Mouse (Mus musculus) heart, adult 11 months (tissue): ENCODE measurements around the gene Plk4.
"Not testable (repeated sequence)": the region's sequence is repeated elsewhere in the genome, so short reads cannot be mapped to it uniquely, and the experiment has no call there.

Source experiments
- DNase-seq: peaks from one replicate; pipeline ENCODE4 v3.0.0; 2022

The Plk4 gene

GRCm38 (mm10) chr3:40799530-40800372, at the start of gene Plk4:
Plk4 (plus strand) TSS chr3:40800019.
- DNase-seq, result peak; percentile 99

GRCm38 (mm10) chr3:40760746-40761145, 39.1 kb upstream of the Plk4 start:
- DNase-seq, result no peak

GRCm38 (mm10) chr3:40761312-40761711, 38.5 kb upstream of the Plk4 start:
- no peak for DNase-seq

- DNase-seq, result no peak
Measured at GRCm38 (mm10) chr3:40793783-40794182, 6.0 kb upstream of the Plk4 start.

GRCm38 (mm10) chr3:40798054-40798453, 1.8 kb upstream of the Plk4 start:
- no peak for DNase-seq

GRCm38 (mm10) chr3:40798500-40798899, 1.3 kb upstream of the Plk4 start:
- DNase-seq, result no peak

- no peak for DNase-seq
Measured at GRCm38 (mm10) chr3:40800373-40800823, 579 bp downstream of the Plk4 start.

GRCm38 (mm10) chr3:40806871-40807270, 7.1 kb downstream of the Plk4 start:
- no peak for DNase-seq

- DNase-seq, result peak; percentile 78
Measured at GRCm38 (mm10) chr3:40808686-40809085, 8.9 kb downstream of the Plk4 start.

- DNase-seq, result peak; percentile 55
Measured at GRCm38 (mm10) chr3:40809894-40810293, 10.1 kb downstream of the Plk4 start.

- DNase-seq, result no peak
Measured at GRCm38 (mm10) chr3:40813275-40813674, 13.5 kb downstream of the Plk4 start.

- peak; percentile 73 for DNase-seq
Measured at GRCm38 (mm10) chr3:40845521-40845920, 45.7 kb downstream of the Plk4 start.

GRCm38 (mm10) chr3:40846473-40846956, 46.7 kb downstream of the Plk4 start, which contains the start of gene Mfsd8:
Mfsd8 (minus strand) TSS chr3:40846886.
- DNase-seq, result peak; percentile 100

- not testable (repeated sequence) for DNase-seq
Measured at GRCm38 (mm10) chr3:40846957-40847017, 47.0 kb downstream of the Plk4 start, which contains the start of gene Abhd18. Abhd18 (plus strand) TSS chr3:40846970.

GRCm38 (mm10) chr3:40847018-40847417, 47.2 kb downstream of the Plk4 start:
- peak; percentile 97 for DNase-seq

GRCm38 (mm10) chr3:40847936-40848335, 48.1 kb downstream of the Plk4 start:
- not testable (repeated sequence) for DNase-seq

GRCm38 (mm10) chr3:40853123-40853738, 53.4 kb downstream of the Plk4 start:
- DNase-seq, result peak; percentile 17
